Mouse (Mus musculus): ENCODE results near the gene 9530003J23Rik.
"Not testable (repeated sequence)": the region's sequence is repeated elsewhere in the genome, so short reads cannot be mapped to it uniquely, and the experiment has no call there.

Gene 9530003J23Rik

DNA sequence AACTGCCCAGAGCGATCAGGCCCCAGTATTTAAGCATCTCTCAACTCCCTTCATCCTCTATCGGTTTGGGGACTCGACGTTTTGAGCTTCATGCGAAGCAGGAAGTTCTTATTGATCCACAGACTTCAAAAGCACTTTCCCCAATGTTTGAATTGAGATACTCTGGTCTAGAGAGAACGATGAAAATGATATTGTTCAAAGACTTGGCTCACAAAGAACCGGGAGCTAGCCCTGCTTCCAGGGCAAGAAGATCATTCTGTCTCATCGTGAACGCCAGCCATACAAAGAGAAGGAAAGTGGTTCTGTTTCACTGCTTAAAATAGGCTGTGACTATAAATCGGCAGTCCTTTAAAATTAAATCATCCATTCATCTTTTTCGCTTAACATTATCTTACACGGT, at the start of gene 9530003J23Rik:
Gene 9530003J23Rik, minus strand, starts transcription at position 101 of the 400 bp plus-strand sequence.
- no peak for DNase-seq (ENCODE audit: low read depth)

GRCm38 (mm10) chr10:117287226-117287850, 48.8 kb upstream of the 9530003J23Rik start:
- no peak for DNase-seq (ENCODE audit: low read depth)

- no peak for DNase-seq (ENCODE audit: low read depth)
Measured at GRCm38 (mm10) chr10:117286366-117286970, 48.0 kb upstream of the 9530003J23Rik start.

- not testable (repeated sequence) for DNase-seq (ENCODE audit: low read depth)
Measured at GRCm38 (mm10) chr10:117285584-117285983, 47.1 kb upstream of the 9530003J23Rik start.

GRCm38 (mm10) chr10:117284578-117285520, 46.3 kb upstream of the 9530003J23Rik start:
- DNase-seq (ENCODE audit: low read depth), result no peak

DNA sequence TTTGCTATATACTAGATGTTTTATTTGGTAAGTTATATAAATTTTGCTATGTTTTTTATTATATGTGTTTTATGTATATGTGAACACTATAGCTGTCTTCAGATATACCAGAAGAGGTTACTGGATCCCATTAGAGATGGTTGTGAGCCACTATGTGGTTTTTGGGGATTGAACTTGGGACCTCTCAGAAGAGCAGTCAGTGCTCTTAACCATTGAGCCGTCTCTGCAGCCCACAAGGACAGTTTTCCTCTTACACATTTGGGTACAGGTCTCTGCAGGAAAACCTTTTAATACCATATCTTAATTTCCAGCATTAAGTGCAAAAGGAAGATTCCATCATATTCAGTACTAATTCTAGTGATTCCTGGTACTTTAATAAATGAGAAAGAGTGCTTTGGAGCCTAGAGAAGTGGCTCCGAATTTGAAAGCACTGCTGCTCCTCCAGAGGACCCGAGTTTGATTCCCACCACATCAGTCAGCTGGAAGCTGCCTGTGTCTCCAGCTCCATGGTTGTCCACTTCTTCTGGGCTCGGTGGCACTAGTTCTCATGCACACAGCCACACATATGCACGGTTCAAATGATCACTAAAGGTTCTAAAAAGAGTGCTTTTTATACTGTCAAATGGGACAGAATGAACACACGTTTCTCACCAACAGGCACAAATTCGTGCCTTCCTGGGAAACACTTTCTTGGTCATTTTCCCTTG, 45.5 kb upstream of the 9530003J23Rik start:
- DNase-seq (ENCODE audit: low read depth), result no peak

DNA sequence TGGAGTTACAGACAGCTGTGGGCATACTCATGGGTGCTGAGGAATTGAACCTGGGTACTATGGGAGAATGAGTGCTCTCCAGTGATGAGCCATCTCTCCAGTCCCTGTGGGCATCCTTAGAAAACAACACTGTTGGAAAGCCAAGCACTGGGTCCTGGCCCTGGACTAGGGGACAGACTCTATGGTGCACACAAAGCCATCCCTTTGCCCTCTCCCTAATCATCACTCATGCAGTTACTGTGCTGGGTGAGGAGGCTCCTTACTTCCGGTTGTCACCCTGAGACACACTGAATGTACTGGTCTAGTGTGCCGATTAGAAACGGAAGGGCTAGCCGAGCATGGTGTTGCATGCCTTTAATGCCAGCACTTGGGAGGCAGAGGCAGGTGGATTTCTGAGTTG, 44.7 kb upstream of the 9530003J23Rik start:
- DNase-seq (ENCODE audit: low read depth), result not testable (repeated sequence)

- DNase-seq (ENCODE audit: low read depth), result no peak
Measured at GRCm38 (mm10) chr10:117282551-117282950, 44.0 kb upstream of the 9530003J23Rik start.

DNA sequence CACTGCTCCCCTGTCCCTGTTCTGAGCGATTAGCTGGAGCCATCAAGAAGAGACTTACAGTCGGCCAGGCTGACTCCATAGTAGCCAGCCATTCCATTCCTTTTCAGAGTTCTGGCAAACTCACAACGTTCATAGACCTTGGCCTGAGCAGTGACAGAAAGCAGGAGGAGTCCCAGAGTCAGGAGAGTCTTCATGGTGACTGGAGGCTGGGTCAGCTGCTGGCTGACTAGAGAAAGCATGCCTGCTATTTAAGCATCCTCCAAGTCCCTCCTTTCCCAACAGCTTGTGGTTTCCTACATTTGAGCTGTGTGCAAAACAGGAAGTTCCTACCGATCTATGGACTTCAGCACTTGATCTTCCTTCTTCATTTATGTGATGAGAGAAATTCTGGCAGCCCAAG, 43.5 kb upstream of the 9530003J23Rik start, which contains the start of gene Lyz2:
Gene Lyz2, minus strand, starts transcription at position 273 of the 400 bp plus-strand sequence.
- no peak for DNase-seq (ENCODE audit: low read depth)

- DNase-seq (ENCODE audit: low read depth), result no peak
Measured at GRCm38 (mm10) chr10:117281381-117281920, 42.9 kb upstream of the 9530003J23Rik start.

GRCm38 (mm10) chr10:117280000-117280399, 41.5 kb upstream of the 9530003J23Rik start:
- DNase-seq (ENCODE audit: low read depth), result no peak

- DNase-seq (ENCODE audit: low read depth), result not testable (repeated sequence)
Measured at GRCm38 (mm10) chr10:117278510-117278909, 40.0 kb upstream of the 9530003J23Rik start.

GRCm38 (mm10) chr10:117277779-117278178, 39.3 kb upstream of the 9530003J23Rik start:
- DNase-seq (ENCODE audit: low read depth), result not testable (repeated sequence)

DNA sequence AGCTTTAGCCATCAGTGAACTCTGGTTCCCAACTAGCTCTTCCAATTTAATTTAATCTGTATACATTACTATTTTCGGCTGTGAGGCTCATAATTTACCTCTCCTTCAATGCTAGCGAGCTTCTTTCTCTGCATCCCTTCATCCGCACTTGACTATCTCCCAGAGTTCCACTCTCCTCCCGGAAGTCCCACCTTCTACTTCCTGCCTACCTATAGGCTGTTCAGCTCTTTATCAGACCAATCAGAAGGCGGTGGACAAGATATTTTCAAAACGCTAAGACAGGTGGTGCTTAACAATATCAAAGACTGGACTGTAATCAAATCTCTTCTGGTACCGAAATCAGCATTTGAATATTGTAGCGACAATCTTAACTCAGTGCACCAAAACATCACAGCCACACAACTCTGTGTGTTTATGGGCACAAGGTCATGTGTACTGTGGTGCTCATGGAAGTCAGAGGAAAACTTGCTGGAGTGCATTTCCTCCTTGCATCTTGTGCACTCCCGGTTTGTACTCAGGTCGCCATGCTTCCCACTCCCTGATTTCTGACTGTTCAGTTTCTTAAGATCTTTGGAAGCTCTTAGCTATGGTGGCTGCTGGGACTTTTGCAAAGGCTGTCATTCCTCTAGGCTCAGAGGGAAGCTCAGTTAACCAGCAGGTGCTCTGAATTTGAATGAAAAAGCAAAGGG, 37.3 kb upstream of the 9530003J23Rik start:
- DNase-seq (ENCODE audit: low read depth), result no peak

- not testable (repeated sequence) for DNase-seq (ENCODE audit: low read depth)
Measured at GRCm38 (mm10) chr10:117274645-117275044, 36.1 kb upstream of the 9530003J23Rik start.

GRCm38 (mm10) chr10:117272023-117272422, 33.5 kb upstream of the 9530003J23Rik start:
- peak; percentile 22 for DNase-seq (ENCODE audit: low read depth)

DNA sequence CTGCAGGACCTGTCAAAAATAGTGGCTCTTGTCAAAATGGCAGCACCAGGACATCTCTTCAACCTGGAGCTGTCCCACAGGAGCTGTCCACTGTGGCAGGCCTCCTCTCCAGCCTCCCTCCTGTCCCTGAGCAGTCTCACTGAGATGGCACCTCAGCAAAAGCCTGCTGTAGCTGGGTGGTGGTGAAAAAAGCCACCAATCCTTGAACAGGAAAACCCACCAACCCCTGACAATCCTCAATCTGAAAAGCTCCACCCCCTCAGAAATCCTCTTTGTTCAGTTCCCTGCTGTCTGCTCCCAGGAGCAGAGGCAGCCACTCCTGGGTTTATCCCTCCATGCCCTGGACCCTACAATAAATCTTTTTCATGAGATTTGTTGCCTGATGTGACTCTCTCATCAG, 21.4 kb upstream of the 9530003J23Rik start:
- no peak for DNase-seq (ENCODE audit: low read depth)

DNA sequence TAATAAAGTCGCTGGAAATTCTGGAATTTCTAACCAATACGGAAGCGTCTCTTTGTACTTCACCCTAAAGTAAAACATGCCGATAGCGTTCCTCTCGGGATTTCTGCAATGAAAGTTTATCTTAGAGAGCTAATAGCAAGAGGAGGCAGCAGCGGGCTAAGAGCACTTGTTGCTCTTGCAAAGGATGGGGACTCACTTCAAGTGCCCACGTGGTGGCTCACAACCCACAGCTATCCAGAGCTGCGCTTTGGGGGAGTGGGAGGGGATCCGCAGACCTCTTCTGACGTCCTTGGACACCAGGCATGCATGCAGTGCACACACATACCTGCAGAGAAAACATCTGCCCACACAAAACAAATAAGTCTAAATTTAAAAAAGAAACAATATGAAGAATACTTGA, 2.6 kb downstream of the 9530003J23Rik start:
- DNase-seq (ENCODE audit: low read depth), result no peak

DNA sequence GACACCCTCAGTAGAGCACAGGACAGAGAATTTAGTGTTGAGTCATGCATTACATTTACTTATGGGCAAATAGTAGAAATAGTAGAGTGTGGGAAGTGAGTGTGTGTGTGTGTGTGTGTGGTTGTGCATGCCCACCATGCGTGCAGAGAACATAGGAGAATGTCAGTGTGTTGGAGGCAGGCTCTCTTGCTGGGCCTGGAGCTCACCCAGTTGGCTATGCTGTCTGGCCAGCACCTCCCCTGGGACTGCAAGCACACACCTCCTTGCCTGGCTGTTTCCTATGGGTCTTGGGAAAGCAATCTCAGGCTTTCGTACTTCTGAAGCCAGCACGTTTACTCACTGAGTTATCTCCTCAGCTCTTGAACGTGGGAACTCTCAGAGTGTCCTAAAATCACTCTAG, 3.7 kb downstream of the 9530003J23Rik start:
- DNase-seq (ENCODE audit: low read depth), result no peak

GRCm38 (mm10) chr10:117229826-117230225, 8.7 kb downstream of the 9530003J23Rik start:
- no peak for DNase-seq (ENCODE audit: low read depth)

GRCm38 (mm10) chr10:117226002-117226401, 12.5 kb downstream of the 9530003J23Rik start:
- no peak for DNase-seq (ENCODE audit: low read depth)
